Mouse (Mus musculus) right cerebral cortex, postnatal 10 days (tissue): ENCODE results near the gene Nup98.

Experiments
- DNase-seq, 2 experiments: peaks; one replicate each; pipeline ENCODE4 v3.0.0; 2021; ENCODE audit warnings: low spot score in 2 of 2

Gene Nup98

DNA sequence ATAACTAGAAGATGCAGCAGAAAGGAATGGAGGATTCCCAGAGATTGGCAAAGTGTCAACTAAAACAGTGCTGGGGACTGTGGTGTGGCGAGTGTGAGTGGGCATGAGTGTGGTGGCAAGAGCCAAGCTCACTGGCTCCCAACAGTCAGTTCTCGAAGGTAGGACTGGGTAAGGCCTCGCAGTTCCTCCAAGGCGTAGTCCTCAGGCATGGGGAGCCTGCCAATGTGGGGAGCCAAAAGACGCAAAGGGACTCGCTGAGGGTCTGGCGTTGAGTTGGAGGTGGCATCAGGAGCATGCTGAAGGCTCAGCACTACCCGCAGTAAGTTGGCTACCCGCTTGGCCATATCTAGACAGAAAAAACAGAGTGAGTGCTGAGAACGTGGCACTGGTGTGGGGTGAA is 89.7 kb downstream of the Nup98 start:
- no peak for DNase-seq

DNA sequence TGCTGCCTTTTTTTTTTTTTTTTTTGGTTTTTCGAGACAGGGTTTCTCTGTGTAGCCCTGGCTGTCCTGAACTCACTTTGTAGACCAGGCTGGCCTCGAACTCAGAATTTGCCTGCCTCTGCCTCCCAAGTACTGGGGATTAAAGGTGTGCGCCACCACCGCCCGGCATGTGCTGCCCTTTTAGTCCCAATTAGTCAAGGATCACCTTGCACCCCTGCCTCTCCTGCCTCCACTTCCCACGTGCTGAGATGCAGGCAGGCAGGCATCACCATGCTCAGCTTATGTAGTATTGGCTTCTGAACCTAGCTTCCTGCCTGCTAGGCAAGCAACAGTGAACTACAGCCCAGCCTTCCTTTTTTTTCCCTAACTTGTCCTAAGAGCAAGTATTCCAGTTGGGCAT is 92.6 kb downstream of the Nup98 start:
- DNase-seq, result peak in 1 of 2 experiments; percentile 17

GRCm38 (mm10) chr7:102116579-102117331 is 93.2 kb downstream of the Nup98 start, which contains the start of gene Chrna10:
TSS of gene Chrna10 (minus strand) at chr7:102116828.
- no peak for DNase-seq

DNA sequence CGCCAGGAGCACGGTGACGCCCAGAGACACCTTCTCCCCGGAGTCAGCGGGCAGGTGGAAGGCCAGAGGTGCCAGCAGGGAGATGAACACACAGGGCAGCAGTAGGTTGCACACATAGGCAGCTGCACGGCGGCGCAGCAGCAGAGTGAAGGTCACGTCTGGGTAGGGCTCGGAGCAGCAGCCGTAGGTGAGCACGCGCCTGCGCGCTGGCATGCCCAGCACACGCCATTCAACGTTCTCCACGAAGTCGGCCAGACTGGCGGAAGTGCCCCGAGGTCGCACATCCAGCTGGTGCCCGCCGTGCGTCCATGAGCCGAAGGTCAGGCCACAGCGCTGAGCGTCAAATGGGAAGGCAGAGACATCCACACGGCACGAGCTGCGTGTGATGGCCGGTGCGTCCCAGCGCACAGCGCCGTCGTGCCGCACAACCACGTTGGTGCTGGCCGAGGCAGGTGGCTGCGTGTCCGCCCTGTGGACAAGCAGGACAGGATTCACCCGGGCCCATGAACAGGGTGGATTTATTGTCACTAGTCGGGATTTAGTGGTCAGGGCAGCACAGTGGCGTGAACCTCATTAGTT is 96.7 kb downstream of the Nup98 start:
- DNase-seq, result no peak

DNA sequence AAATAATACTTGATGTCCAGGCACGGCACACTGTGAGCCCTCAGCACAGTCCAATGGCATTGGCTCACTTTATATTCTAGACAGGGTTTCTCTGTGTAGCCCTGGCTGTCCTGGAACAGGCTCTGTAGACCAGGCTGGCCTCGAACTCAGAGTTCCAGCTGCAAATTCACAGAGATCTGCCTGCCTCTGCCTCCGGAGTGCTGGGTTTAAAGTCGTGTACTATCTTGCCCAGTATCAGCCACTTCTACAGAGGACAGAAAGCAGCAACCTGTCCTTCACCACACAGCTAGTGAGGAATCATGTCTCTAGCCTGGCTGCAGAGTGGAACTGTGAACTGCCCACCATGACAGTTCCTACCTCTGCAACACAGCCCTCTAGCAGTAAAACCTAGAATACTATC is 100.2 kb downstream of the Nup98 start:
- DNase-seq, result no peak

DNA sequence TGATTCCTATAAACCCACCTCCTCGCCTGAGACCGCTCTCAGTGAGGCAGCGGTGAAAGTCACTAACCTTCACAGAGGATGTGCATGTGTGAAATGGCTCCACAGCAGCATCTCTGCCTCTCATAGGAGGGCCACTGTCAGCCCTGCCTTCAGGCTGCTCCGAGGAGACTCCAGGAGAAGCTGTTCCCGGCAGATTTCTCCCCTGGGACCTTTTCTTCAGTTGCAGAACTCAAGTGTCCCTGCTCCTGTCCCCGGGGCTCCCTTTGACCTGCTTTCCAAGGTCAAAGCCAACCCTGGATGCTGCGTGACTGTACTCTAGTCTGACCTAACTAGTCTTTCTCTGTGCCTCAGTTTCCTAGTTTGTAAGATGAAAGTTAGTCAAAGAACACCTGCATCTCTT is 100.8 kb downstream of the Nup98 start, which contains the start of gene Art5:
TSS of gene Art5 (minus strand) at position 319 of the 400 bp plus-strand sequence.
- no peak for DNase-seq

DNA sequence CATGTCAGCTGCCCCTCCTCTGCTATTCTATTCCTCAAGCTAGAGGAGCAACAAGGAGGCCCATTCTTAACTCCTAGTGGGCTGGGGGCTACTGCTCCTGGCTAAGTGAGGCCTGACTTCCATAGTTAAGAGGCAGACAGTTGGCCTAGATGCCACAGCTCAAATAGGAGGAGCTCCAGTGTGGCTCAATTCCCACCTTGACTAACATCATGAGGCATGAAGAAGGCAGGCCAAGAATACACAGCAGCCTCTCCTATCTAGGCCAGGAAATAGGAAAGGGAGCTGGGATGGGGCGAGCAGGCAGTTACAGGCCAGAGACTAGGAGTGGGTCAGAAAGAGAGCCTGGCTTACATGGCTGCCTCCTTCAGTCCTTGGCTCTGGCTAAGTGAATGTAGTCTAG is 101.8 kb downstream of the Nup98 start:
- DNase-seq, result no peak

- DNase-seq, result no peak
These were observed 103.3 kb downstream of the Nup98 start for GRCm38 (mm10) chr7:102106700-102107141.

- DNase-seq, result no peak
These were observed 105.8 kb downstream of the Nup98 start for GRCm38 (mm10) chr7:102104126-102104525.

DNA sequence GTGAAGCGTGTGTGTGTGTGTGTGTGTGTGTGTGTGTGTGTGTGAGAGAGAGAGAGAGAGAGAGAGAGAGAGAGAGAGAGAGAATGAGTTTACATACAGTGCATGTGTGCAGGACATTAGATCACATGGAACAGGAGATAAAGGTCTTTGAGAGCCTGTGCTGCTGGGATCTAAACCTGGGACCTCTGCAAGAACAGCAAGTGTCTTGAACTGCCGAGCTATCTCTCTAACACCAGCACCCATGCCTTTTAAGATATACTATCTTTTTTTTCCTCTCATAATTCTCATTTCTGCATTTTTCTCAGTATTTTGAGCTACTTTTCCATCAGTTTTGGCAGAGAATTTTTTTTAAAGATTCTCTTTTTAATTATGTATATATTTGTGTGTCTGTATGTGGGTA is 106.4 kb downstream of the Nup98 start:
- no peak for DNase-seq

DNA sequence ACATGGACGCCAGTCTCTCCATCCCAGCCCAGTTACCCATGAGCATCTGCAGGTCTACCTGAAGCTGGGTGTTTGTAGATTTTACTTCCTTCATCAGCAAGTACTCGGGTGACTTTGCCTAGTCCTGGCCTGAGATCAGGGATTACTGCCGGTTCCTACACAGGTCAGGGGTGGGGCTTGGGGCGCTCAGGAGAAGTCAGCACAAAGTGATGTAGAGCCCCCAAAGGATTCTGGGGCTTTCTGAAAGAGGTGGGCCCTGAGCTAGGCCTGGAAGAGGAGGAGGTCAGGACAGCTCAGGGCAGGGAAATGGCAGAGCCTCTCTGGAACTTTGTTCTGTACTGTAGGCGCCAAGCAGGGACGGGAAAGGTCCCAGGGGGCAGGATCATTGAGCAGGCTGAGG is 107.3 kb downstream of the Nup98 start:
- DNase-seq, result no peak

DNA sequence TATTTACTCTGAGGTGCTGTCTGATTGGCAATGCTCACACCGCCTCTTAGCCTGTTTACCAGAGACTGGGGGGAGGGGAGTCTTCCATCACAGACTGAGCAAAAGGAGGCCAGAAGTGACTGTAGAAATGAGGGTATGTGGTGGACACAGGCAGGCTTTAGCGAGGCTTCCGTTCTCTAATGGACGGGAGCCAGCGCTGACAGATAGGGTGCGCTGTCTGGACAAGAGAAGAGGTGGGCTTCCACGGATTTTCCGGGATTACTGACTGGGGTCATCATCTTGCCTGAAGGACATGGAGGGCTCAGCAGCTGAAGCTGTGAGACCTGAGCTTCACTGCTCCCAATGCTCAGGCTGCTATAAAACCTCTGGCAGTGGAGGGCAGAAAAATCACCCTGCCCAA is 107.7 kb downstream of the Nup98 start:
- no peak for DNase-seq

GRCm38 (mm10) chr7:102101487-102101886 is 108.5 kb downstream of the Nup98 start, which contains the start of gene Art1:
TSS of gene Art1 (plus strand) at chr7:102101743.
- no peak for DNase-seq

DNA sequence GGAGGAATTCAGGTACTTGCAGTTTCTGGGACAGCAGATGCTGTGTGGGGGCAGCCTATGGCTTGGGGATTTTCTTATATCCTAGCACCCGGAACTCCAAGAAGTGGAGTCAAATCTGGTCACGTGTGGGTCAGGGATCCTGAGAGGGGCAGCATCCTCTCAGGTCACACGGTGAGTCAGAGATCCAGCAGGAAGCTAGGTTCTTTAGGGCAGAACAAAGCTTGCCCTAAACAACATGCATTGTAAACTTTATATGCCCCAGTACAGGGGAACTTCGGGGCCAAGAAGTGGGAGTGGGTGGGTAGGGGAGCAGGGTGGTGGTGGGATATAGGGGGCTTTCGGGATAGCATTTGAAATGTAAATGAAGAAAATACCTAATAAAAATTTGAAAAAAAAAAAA is 109.1 kb downstream of the Nup98 start:
- DNase-seq, result no peak

GRCm38 (mm10) chr7:102099760-102100661 is 110.0 kb downstream of the Nup98 start:
- no peak for DNase-seq

DNA sequence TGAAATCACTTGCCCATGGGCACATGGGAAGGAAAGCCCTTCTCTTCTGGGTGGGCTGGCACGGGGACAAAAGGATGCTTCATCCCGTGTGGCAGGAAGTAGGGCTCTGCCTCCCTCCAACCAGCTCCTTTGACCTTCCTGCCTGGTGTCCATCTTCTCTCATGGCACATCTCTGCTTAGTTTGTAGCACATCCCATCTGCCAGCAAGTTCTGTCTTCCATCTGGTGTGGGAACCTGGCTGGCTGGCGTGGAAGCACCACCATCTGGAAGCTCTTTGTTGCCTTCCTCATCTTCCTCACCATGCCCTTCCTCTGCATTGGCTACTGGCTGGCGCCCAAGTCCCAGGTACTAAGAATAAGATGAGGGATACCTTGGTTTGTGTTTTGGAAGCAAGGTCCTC is 122.6 kb downstream of the Nup98 start:
- DNase-seq, result no peak

DNA sequence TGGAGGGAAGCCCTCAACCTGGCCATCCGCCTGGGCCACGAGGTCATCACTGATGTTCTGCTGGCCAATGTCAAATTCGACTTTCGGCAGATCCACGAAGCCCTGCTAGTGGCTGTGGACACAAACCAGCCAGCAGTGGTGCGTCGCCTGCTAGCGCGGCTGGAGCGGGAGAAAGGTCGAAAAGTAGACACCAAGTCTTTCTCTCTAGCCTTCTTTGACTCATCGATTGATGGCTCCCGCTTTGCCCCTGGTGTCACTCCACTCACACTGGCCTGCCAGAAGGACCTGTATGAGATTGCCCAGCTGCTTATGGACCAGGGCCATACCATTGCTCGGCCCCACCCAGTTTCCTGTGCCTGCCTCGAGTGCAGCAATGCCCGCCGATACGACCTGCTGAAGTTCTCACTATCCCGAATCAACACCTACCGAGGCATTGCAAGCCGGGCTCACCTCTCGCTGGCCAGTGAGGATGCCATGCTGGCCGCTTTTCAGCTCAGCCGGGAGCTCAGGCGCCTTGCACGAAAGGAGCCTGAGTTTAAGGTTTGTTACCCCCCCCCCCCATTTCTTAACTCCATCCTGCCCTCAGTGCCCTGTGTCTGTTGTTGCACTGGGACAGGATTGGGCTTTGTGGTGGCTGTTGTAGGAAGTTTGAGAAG is 125.8 kb downstream of the Nup98 start:
- DNase-seq, result no peak

DNA sequence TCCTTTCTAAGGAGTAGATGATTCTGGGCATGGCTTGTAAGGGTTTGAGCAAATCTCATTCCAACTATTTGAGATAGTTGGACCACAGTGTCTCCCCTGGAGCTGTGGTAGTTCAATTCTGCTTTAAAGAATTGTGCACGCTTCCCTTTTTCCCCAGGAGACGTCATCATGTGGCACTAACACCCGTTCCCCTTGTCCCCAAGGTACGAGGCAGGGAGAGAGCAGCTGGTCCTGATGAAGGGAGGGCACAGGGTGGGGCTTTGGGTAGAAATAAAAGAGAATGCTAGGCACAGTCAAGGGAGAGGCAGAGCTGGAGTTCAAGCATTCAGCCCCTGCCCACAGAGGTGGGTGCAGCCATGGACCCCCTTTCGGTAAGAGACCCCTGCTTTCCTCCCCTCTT is 127.2 kb downstream of the Nup98 start, which contains the start of gene Trpc2:
TSS of gene Trpc2 (plus strand) at position 301 of the 400 bp plus-strand sequence.
- no peak for DNase-seq

DNA sequence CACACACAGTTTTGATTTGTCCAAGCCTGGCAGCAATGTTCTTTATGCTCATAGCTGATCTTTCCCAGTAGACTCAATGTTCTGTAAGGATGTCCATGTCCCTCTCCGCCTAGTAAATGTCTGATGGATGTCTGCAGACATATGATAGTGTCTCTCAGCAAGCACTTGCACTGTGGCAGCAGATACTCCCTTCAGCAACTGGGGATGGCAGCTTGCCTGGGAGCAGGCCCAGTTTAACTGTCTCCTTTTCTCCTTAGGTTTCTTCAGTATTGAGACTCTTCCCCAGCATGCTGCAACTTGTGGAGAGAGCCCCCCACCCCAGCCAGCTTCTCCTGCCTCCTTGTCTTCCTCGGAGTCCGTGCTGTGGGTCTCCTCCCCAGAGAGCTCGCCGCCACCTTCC is 128.2 kb downstream of the Nup98 start:
- no peak for DNase-seq

- DNase-seq, result no peak
These were observed 129.7 kb downstream of the Nup98 start for GRCm38 (mm10) chr7:102080311-102080710.

DNA sequence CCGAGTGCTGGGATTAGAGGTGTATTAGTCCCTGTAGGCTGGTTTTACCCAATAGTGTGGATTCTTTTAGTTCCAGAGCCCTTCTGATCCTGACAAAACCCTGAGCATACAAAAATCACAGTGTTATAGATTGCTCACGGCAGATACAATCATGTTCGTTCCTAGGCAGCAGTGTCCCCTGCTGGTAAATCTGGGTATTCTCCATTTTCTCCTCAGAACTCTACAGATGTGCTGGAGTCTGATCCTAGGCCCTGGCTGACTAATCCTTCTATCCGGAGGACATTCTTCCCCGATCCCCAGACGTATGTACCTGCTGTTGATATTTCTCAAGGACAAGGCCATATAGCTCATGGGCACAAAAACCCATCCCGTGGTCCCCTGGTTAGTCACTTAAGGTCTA is 131.5 kb downstream of the Nup98 start:
- peak in 1 of 2 experiments; percentile 55 for DNase-seq
